8 mouse cellular contexts compared by ENCODE assay signal in the genomic region with DNA sequence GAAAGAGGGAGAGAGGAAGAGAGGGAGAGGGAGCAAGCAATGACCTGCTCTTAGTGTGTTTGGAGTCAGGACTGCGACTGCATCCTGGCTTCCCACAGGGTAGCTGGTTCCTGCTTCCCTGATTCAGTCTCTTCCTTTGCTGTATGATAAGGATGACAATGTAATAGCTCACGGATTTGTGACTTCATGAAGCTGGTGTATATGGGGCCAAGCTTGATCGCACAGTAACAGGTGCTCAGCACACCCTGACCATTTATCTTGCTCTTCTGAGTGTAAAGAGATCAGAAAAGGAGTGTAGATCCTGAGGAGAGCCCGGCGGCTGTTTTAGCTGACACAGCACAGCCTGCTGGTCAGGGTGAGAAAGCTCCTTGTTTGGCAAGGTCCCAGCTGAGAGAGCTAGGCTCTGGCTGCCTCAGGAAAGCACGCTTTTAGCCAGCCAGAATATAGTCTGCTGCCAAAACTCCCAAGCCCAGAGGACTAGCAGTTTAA.
DNase-seq lines count a peak whose midpoint lies in the region; ATAC-seq and TF ChIP-seq lines count a peak whose summit lies in the region.

No protein-coding gene starts in this region.

- ATAC-seq in forebrain, embryonic 15.5 days (replicated peaks) = peak; percentile 90
- ATAC-seq in lung, embryonic 14.5 days (ENCODE audit: insufficient read depth) = peak; percentile 82; the same call in 1 of the 2 replicates

- TF ChIP-seq POLR2A in olfactory bulb, adult 2 months (IDR thresholded peaks at IDR 0.05; ENCODE audit: insufficient read depth, low read depth, low read length) = no peak

- peak; percentile 88 for DNase-seq in cerebellum, adult 11 months
- peak; percentile 93 to 94 for DNase-seq in heart, postnatal 10 days
- DNase-seq in kidney, postnatal 4 days = peak; percentile 74 to 84
- DNase-seq in lung, embryonic 14.5 days = peak; percentile 93
- peak; percentile 80 for DNase-seq in thymus, postnatal 0 days (ENCODE audit: low spot score)

- no peak overlapping the region for H3K4me2 ChIP-seq in forebrain, embryonic 15.5 days (replicated peaks)
- H3K4me2 ChIP-seq in lung, embryonic 14.5 days = no peak overlapping the region

- no peaks in the 10 kb centered on the region for H3K4me1 ChIP-seq in E14TG2a.4 (replicated peaks; ENCODE audit: low read depth, low read length)
- peaks cover 11% of the 10 kb centered on the region for H3K4me1 ChIP-seq in forebrain, embryonic 15.5 days
- no peaks in the 10 kb centered on the region for H3K4me1 ChIP-seq in lung, embryonic 14.5 days (ENCODE audit: insufficient read depth)
- peaks cover 5% of the 10 kb centered on the region; the same call in 1 of the 2 replicates for H3K4me1 ChIP-seq in olfactory bulb, adult 2 months (ENCODE audit: control insufficient read depth, insufficient read depth, low read length)

- H3K9me3 ChIP-seq in E14TG2a.4 (ENCODE audit: low read length) = no peaks in the 10 kb centered on the region
- H3K9me3 ChIP-seq in forebrain, embryonic 15.5 days = no peaks in the 10 kb centered on the region
- H3K9me3 ChIP-seq in lung, embryonic 14.5 days (ENCODE audit: low read depth, low read length) = no peaks in the 10 kb centered on the region

- no peak overlapping the region for H3K4me3 ChIP-seq in E14TG2a.4 (replicated peaks; ENCODE audit: low read length)
- no peak overlapping the region for H3K4me3 ChIP-seq in forebrain, embryonic 15.5 days
- no peak overlapping the region for H3K4me3 ChIP-seq in lung, embryonic 14.5 days (ENCODE audit: low read depth, low read length)
- H3K4me3 ChIP-seq in olfactory bulb, adult 2 months (ENCODE audit: insufficient read depth, low read depth, low read length) = no peak overlapping the region

- intact Hi-C loops in heart, postnatal 10 days (cut with DNase I) = loop anchor here (1.0 to 5.0 kb wide), 3 partner anchors 72 to 306 kb away; a partner anchor contains a TSS

- peak overlapping the region; percentile 41 for H3K27ac ChIP-seq in forebrain, embryonic 15.5 days (replicated peaks)
- H3K27ac ChIP-seq in lung, embryonic 14.5 days (ENCODE audit: low read depth) = no peak overlapping the region
- H3K27ac ChIP-seq in olfactory bulb, adult 2 months (ENCODE audit: insufficient read depth, low read depth, low read length) = peak overlapping the region; percentile 52

- no peaks in the 10 kb centered on the region for H3K27me3 ChIP-seq in E14TG2a.4 (ENCODE audit: insufficient read depth, low read length)
- no peaks in the 10 kb centered on the region for H3K27me3 ChIP-seq in forebrain, embryonic 15.5 days
- H3K27me3 ChIP-seq in lung, embryonic 14.5 days (ENCODE audit: insufficient read depth, low read length) = no peaks in the 10 kb centered on the region

- no peak overlapping the region for H3K9ac ChIP-seq in forebrain, embryonic 15.5 days (replicated peaks)
- no peak overlapping the region for H3K9ac ChIP-seq in lung, embryonic 14.5 days

- H3K36me3 ChIP-seq in E14TG2a.4 (ENCODE audit: insufficient read depth, low read length) = no peaks in the 10 kb centered on the region
- no peaks in the 10 kb centered on the region for H3K36me3 ChIP-seq in forebrain, embryonic 15.5 days
- no peaks in the 10 kb centered on the region for H3K36me3 ChIP-seq in lung, embryonic 14.5 days (ENCODE audit: insufficient read depth)

- WGBS in forebrain, embryonic 15.5 days = 20% methylated on average over 6 of the region's 6 CpGs
- WGBS in lung, embryonic 14.5 days = 20% methylated on average over 6 of the region's 6 CpGs
- WGBS in olfactory bulb, adult 2 months = 13% methylated on average over 6 of the region's 6 CpGs

- TF ChIP-seq CTCF in E14TG2a.4 (conservative IDR thresholded peaks at IDR 0.05; ENCODE audit: low read length) = peak; percentile 20; the same call in 1 of the 2 replicates
- peak; percentile 79 for TF ChIP-seq CTCF in lung, embryonic 14.5 days (IDR thresholded peaks at IDR 0.05; ENCODE audit: low read depth)
- peak; percentile 63 for TF ChIP-seq CTCF in olfactory bulb, adult 2 months (IDR thresholded peaks at IDR 0.05; ENCODE audit: insufficient read depth, low read depth, low read length)

Comparison
In these comparisons a context has a peak if more than half of its experiments do, and no peak if none do; other contexts are left out.
1. CTCF ChIP-seq: peak in every context shown above with its lines; median percentile 79 in lung, embryonic 14.5 days; 63 in olfactory bulb, adult 2 months; 20 in E14TG2a.4.